Mouse (Mus musculus): ENCODE results near the gene Hoxa13. TPM values are rescaled to one million over a fixed set of nuclear protein-coding genes. Genes with fewer than 3 reads are reported as not detected.

Gene Hoxa13
- polyA plus RNA-seq, 1 experiment = not detected

DNA sequence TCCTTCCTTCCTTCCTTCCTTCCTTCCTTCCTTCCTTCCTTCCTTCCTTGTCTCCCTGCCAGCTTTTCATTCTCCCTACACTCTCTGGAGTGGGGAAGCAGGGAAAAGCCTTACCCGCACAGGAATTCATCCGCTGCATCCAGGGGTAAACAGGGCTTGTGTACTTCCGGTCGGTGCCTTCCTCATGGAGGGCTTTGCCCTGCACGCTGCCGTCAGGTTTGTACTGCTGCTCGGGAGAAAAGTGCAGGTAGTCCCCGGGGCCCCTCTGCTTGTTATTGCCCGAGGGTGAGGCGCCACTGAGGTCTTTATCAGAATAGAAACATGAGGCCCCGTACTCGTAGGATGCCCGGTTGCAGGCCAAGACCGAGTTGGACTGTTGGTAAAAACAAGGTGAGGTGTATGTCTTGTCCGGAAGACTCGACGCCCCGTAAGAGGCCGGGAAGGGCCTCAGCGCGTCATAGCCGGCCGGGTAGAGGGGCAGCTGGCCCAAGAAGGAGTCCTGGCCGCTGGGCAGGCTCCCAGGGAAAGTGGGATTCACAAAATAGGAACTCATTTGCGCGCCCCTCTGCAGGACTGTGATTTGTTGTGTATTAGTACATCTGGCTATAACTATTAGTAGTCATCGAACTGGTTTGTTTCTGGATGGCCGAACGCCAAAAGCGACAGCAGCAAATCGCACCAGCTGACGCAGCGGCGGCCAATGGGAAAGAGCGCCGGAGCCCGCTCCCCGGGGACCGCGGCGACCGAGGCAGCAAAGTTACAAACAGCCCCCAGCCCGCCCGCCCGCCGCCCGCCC, 52.4 kb downstream of the Hoxa13 start, which contains the start of gene Hoxa6:
Gene Hoxa6, minus strand, starts transcription at position 651 of the 796 bp plus-strand sequence.
- 40% methylated on average over 45 of the region's 47 CpGs for WGBS
- H3K36me3 ChIP-seq (ENCODE audit: control insufficient read depth, insufficient read depth, low read length) = no peaks in the 10 kb centered on the region
- H3K27me3 ChIP-seq (ENCODE audit: control insufficient read depth, insufficient read depth, low read length) = peaks cover 13% of the 10 kb centered on the region; the same call in 1 of the 2 replicates
- DNase-seq = no peak
- peaks cover 18% of the 10 kb centered on the region for H3K4me1 ChIP-seq (replicated peaks; ENCODE audit: control insufficient read depth, insufficient read depth, low read length)
- H3K4me3 ChIP-seq (ENCODE audit: control insufficient read depth, insufficient read depth, low read length) = no peak within 1 kb of the TSS
- H3K27ac ChIP-seq (ENCODE audit: control insufficient read depth, insufficient read depth, low read length) = no peak within 1 kb of the TSS
- TF ChIP-seq CTCF (IDR thresholded peaks at IDR 0.05; ENCODE audit: borderline replicate concordance, control insufficient read depth, extremely low read depth, insufficient read depth, low read length, poor library complexity) (no peak), POLR2A (IDR thresholded peaks at IDR 0.05; ENCODE audit: control insufficient read depth, extremely low read depth, insufficient read depth, low read length, poor library complexity) (no peak)

Other genes starting within 250 kb of the Hoxa13 start
- 5.8 and 8.9 TPM in 2 replicates for gene Skap2, start 248.3 kb downstream of the Hoxa13 start, polyA plus RNA-seq (2012; rRNA removed)
- 0.43 and 0.63 TPM in 2 replicates for gene Hoxa1, start 102.6 kb downstream of the Hoxa13 start, polyA plus RNA-seq (2012; rRNA removed)
- gene Hoxa2, start 96.0 kb downstream of the Hoxa13 start, polyA plus RNA-seq (2012; rRNA removed) = 0.85 and 1.4 TPM in 2 replicates
- 0.04 TPM in 1 of 2 replicates, not detected in the other for gene 5730596B20Rik, start 83.4 kb downstream of the Hoxa13 start, polyA plus RNA-seq (2012; rRNA removed)
- 1.2 and 1.5 TPM in 2 replicates for gene Hoxa4, start 69.1 kb downstream of the Hoxa13 start, polyA plus RNA-seq (2012; rRNA removed)
- gene Hoxa5, start 56.3 kb downstream of the Hoxa13 start, polyA plus RNA-seq (2012; rRNA removed) = 1.1 and 1.5 TPM in 2 replicates
- 0.39 and 0.46 TPM in 2 replicates for gene Hoxa6, start 52.2 kb downstream of the Hoxa13 start, polyA plus RNA-seq (2012; rRNA removed)
- 3.5 and 3.6 TPM in 2 replicates for gene Hoxa3, start 47.5 kb downstream of the Hoxa13 start, polyA plus RNA-seq (2012; rRNA removed)
- 0.24 and 0.26 TPM in 2 replicates for gene Gm28308, start 47.5 kb downstream of the Hoxa13 start, polyA plus RNA-seq (2012; rRNA removed)
- gene Hoxa7, start 39.0 kb downstream of the Hoxa13 start, polyA plus RNA-seq (2012; rRNA removed) = 2.5 and 3.4 TPM in 2 replicates
- 0.26 and 0.56 TPM in 2 replicates for gene Hoxa9, start 29.8 kb downstream of the Hoxa13 start, polyA plus RNA-seq (2012; rRNA removed)
- gene Hoxa10, start 20.0 kb downstream of the Hoxa13 start, polyA plus RNA-seq (2012; rRNA removed) = not detected in 2 replicates
- not detected in 2 replicates for gene Hoxa11, start 15.1 kb downstream of the Hoxa13 start, polyA plus RNA-seq (2012; rRNA removed)
- not detected in 2 replicates for gene Evx1, start 52.6 kb upstream of the Hoxa13 start, polyA plus RNA-seq (2012; rRNA removed)

Data from thymus, adult 2 months (tissue).